Mouse (Mus musculus): Measurements from ENCODE around the gene E130308A19Rik. TPM values are rescaled to one million over a fixed set of nuclear protein-coding genes. Genes with fewer than 3 reads are reported as not detected.

Gene E130308A19Rik
- total RNA-seq, 4 experiments from 2014 or later: 6.2 to 7.7 (median 7.2) TPM

- DNase-seq (ENCODE audit: low spot score): no peak
These were observed 56.5 kb downstream of the E130308A19Rik start for GRCm38 (mm10) chr4:59682491-59682890.

- DNase-seq (ENCODE audit: low spot score): peak; percentile 4
These were observed 56.9 kb downstream of the E130308A19Rik start for GRCm38 (mm10) chr4:59682950-59683349.

- DNase-seq (ENCODE audit: low spot score): no peak
These were observed 58.3 kb downstream of the E130308A19Rik start for GRCm38 (mm10) chr4:59684306-59684705.

- DNase-seq (ENCODE audit: low spot score): no peak
These were observed 60.7 kb downstream of the E130308A19Rik start for GRCm38 (mm10) chr4:59686716-59687115.

- DNase-seq (ENCODE audit: low spot score): no peak
These were observed 63.0 kb downstream of the E130308A19Rik start for GRCm38 (mm10) chr4:59689055-59689454.

GRCm38 (mm10) chr4:59690145-59690544 lies 64.1 kb downstream of the E130308A19Rik start:
- no peak for DNase-seq (ENCODE audit: low spot score)

GRCm38 (mm10) chr4:59696846-59697245 lies 70.8 kb downstream of the E130308A19Rik start:
- no peak for DNase-seq (ENCODE audit: low spot score)

GRCm38 (mm10) chr4:59697869-59698268 lies 71.9 kb downstream of the E130308A19Rik start:
- DNase-seq (ENCODE audit: low spot score): no peak

GRCm38 (mm10) chr4:59699014-59699792 lies 73.2 kb downstream of the E130308A19Rik start:
- DNase-seq (ENCODE audit: low spot score): no peak

GRCm38 (mm10) chr4:59709321-59709720 lies 83.3 kb downstream of the E130308A19Rik start:
- DNase-seq (ENCODE audit: low spot score): no peak

- no peak for DNase-seq (ENCODE audit: low spot score)
These were observed 84.9 kb downstream of the E130308A19Rik start for GRCm38 (mm10) chr4:59710736-59711389.

- DNase-seq (ENCODE audit: low spot score): no peak
These were observed 86.4 kb downstream of the E130308A19Rik start for GRCm38 (mm10) chr4:59712451-59712850.

- no peak for DNase-seq (ENCODE audit: low spot score)
These were observed 86.9 kb downstream of the E130308A19Rik start for GRCm38 (mm10) chr4:59712955-59713354.

GRCm38 (mm10) chr4:59714472-59714871 lies 88.5 kb downstream of the E130308A19Rik start:
- no peak for DNase-seq (ENCODE audit: low spot score)

- no peak for DNase-seq (ENCODE audit: low spot score)
These were observed 88.9 kb downstream of the E130308A19Rik start for GRCm38 (mm10) chr4:59714926-59715325.

GRCm38 (mm10) chr4:59715531-59715930 lies 89.5 kb downstream of the E130308A19Rik start:
- no peak for DNase-seq (ENCODE audit: low spot score)

- peak; percentile 6 for DNase-seq (ENCODE audit: low spot score)
These were observed 91.3 kb downstream of the E130308A19Rik start for GRCm38 (mm10) chr4:59717349-59717748.

- DNase-seq (ENCODE audit: low spot score): no peak
These were observed 92.5 kb downstream of the E130308A19Rik start for GRCm38 (mm10) chr4:59718542-59718941.

GRCm38 (mm10) chr4:59719481-59720355 lies 93.7 kb downstream of the E130308A19Rik start:
- DNase-seq (ENCODE audit: low spot score): no peak

- no peak for DNase-seq (ENCODE audit: low spot score)
These were observed 95.8 kb downstream of the E130308A19Rik start for GRCm38 (mm10) chr4:59721811-59722210.

GRCm38 (mm10) chr4:59725579-59725978 lies 99.6 kb downstream of the E130308A19Rik start:
- no peak for DNase-seq (ENCODE audit: low spot score)

GRCm38 (mm10) chr4:59726501-59726900 lies 100.5 kb downstream of the E130308A19Rik start:
- no peak for DNase-seq (ENCODE audit: low spot score)

Data from heart, adult 8-10 months (tissue).